Mouse (Mus musculus) embryonic stem cell, embryonic (primary cell): Measurements from ENCODE around the gene Plscr3.

Source experiments
- CTCF ChIA-PET, 4 experiments: fragments of 300-600 bp in 2 of 4; fragments of 350-600 bp in 2 of 4; sonication (Branson Sonifier 250); formaldehyde crosslinking; loops; one replicate each; lab custom pipeline; 2022; ENCODE audit warnings: inconsistent platforms in 2 of 4; lab: Charles Lee
- POLR2A ChIA-PET, 4 experiments: fragments of 300-600 bp in 2 of 4; fragments of 350-600 bp in 2 of 4; sonication (Branson Sonifier 250); formaldehyde crosslinking; loops; one replicate each; lab custom pipeline; 2022; ENCODE audit warnings: antibody characterized with exemption in 4 of 4, inconsistent platforms in 1 of 4; lab: Charles Lee

The Plscr3 gene

DNA sequence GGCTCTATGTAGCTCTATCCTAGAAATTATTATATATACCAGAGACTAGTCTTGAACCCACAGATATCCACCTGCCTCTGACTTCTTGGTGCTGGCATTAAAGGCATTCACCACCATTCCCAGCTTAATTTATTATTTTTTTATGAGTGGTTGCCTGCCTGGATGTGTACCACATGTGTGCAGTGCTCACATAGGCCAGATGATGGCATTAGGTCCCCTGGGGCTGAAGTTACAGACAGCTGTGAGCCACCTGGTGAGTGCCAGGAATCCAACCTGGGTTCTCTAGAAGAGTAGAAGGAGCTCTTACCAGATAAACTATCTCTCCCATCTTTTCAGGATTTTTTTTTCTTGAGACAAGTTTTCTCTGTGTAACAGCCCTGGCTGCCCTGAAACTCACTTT is 35.9 kb upstream of the Plscr3 start:
- POLR2A ChIA-PET, result interaction anchor here in 3 of 4 experiments (0.6 to 3.2 kb wide), 24 partner anchors 9 to 485 kb away, joined by 3 to 17 read pairs (median 4); partner anchors contain the start of genes Nlgn2 (in 2 of the 3), Tmem256 (in 2 of the 3), Fgf11 (in 1 of the 3) and Slc2a4 (in 1 of the 3)
- CTCF ChIA-PET, result interaction anchor here in 3 of 4 experiments (0.8 to 2.2 kb wide), 6 partner anchors 67 to 139 kb away, joined by 3 to 12 read pairs (median 4); partner anchors contain the start of gene Tmem95 (in 2 of the 3)

DNA sequence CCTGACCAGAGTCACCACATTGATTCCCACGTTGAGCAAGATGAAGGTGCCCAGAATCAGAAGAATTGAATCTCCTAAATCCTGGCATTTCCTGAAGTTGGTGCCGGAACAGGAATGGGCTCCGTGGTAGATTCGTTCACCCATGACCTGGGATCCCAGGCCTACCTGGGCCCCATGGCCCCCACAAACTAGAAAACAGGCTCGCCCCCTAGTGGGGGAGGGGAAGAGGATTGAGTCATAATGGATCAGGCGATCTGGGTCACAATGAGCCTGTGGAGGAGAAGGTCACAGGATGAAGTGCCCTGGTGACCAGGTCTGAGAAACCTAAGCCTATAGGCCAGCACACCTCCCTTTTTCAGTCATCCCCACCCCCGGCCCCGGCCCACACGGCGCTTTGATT is 31.0 kb upstream of the Plscr3 start, which contains the start of gene Gm39566:
Gene Gm39566 (minus strand): TSS at position 144 of the 400 bp plus-strand sequence.
- POLR2A ChIA-PET, result interaction anchor here in 2 of 4 experiments (0.7 to 5.4 kb wide), 16 partner anchors 8 to 56 kb away, joined by 3 to 54 read pairs (median 6); partner anchors contain the start of genes Nlgn2 (in 2 of the 2), Tmem102 (in 2 of the 2), Tmem256 (in 2 of the 2) and Fgf11 (in 1 of the 2)

GRCm38 (mm10) chr11:69816520-69816919 is 29.7 kb upstream of the Plscr3 start:
- CTCF ChIA-PET, result interaction anchor here in 3 of 4 experiments (0.6 to 2.0 kb wide), 10 partner anchors 10 to 251 kb away, joined by 3 to 11 read pairs (median 3); partner anchors contain the start of genes Tmem102 (in 2 of the 3) and Tmem256 (in 1 of the 3)
- POLR2A ChIA-PET, result interaction anchor here (0.7 to 5.4 kb wide), 38 partner anchors 8 to 405 kb away, joined by 3 to 54 read pairs (median 4); partner anchors contain the start of genes Nlgn2 (in 2 of the 4), Tmem102 (in 2 of the 4), Tmem256 (in 2 of the 4) and 2810408A11Rik (in 1 of the 4)

More for the DNA sequence above, 31.0 kb upstream of the Plscr3 start, which contains the start of gene Gm39566:
- CTCF ChIA-PET, result interaction anchor here in 2 of 4 experiments (0.8 to 1.9 kb wide), 5 partner anchors 10 to 96 kb away, joined by 3 to 8 read pairs (median 4); partner anchors contain the start of genes Tmem102 (in 1 of the 2) and Tmem95 (in 1 of the 2)

- ChIA-PET CTCF (no interaction called here), POLR2A (interaction anchor here in 2 of 4 experiments (1.5 to 5.4 kb wide), 3 partner anchors 13 to 34 kb away, joined by 3 to 54 read pairs (median 23); partner anchors contain the start of genes Tmem102 (in 2 of the 2) and Fgf11 (in 1 of the 2))
Observed at GRCm38 (mm10) chr11:69818365-69818764, 27.8 kb upstream of the Plscr3 start, which contains the start of gene Spem2. Gene Spem2, minus strand, starts transcription at chr11:69818465.

GRCm38 (mm10) chr11:69818871-69819270 is 27.3 kb upstream of the Plscr3 start:
- CTCF ChIA-PET, result interaction anchor here in 1 of 4 experiments (1.3 kb wide), 1 partner anchor 19 kb away, joined by 4 read pairs; the partner anchor contains the start of genes Nlgn2 and Tmem256
- POLR2A ChIA-PET, result interaction anchor here in 1 of 4 experiments (0.7 to 1.5 kb wide), 2 partner anchors 9 to 34 kb away, joined by 3 read pairs; no protein-coding TSS in a partner anchor

DNA sequence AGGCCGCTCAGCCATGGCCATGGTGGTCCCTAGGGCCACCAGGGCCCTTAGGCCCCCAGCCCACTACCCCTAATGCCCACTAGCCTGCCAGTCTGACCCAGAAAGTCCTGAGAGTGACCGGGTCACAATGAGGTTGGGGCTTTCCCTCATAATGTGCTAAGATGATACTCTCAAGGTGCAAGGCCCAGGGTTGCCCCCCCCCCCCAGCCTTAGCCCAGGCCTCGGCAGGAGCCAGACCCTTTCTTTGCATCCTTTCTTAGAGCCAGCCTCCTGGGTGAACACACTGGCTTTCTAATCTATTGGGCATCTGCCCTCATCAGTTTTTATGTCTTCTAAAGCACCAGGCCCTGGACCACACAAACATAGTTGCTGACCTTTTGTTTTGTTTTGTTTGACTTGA is 24.1 kb upstream of the Plscr3 start, which contains the start of gene Spem1:
Gene Spem1 (minus strand): TSS at position 101 of the 400 bp plus-strand sequence.
- CTCF ChIA-PET, result no interaction called here
- POLR2A ChIA-PET, result interaction anchor here in 2 of 4 experiments (0.5 to 1.3 kb wide), 4 partner anchors 12 to 195 kb away, joined by 3 to 5 read pairs (median 3); partner anchors contain the start of genes Dlg4 (in 1 of the 2), Nlgn2 (in 1 of the 2) and Tmem256 (in 1 of the 2)

DNA sequence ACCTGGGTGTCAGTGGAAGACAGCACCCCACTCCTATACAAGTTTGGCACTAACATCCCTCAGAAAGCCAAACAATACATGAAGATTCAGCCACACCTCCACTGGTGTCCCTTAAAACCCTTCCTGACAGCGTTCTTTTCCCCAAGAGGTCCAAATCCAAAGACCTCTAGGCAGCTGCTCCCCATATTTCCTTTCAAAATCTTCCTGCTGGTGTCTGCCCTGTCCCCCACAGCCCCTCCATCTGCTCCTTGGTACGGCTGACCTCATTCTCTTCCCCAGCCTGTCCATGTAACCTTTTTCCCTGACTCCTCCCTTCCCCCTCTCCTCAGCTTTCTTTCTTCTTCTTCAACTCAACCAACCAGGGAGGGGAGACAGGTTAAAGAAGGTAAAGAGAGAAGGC is 22.7 kb upstream of the Plscr3 start:
- ChIA-PET POLR2A (interaction anchor here in 2 of 4 experiments (0.6 to 1.2 kb wide), 3 partner anchors 8 to 18 kb away, joined by 3 read pairs; partner anchors contain the start of genes Gm39566 (in 1 of the 2) and Tmem102 (in 1 of the 2)), CTCF (interaction anchor here in 1 of 4 experiments (0.6 kb wide), 1 partner anchor 702 kb away, joined by 3 read pairs; no protein-coding TSS in a partner anchor)

DNA sequence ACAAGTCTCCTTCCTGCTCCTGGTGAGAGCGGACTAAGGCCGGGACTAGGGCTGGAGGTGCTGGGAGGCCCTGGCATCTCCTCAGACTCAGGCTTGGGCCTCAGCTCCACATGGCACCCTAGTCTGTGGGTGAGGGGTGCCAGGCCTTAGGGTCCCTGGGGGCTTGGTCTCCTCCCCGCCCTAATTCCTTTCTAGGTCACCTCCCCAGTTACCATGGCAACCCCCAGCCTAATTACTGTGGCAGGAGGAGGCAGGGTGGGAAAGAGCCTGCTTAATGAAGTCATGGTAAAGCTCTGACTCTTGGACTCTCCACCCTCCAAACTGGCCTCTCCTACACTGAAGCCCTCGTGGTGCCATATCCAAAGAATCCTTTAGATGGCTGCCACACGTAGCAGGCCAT is 17.3 kb upstream of the Plscr3 start:
- CTCF ChIA-PET, result interaction anchor here in 2 of 4 experiments (0.6 to 1.2 kb wide), 4 partner anchors 9 to 238 kb away, joined by 3 to 6 read pairs (median 4); partner anchors contain the start of genes Nlgn2 (in 1 of the 2) and Tmem256 (in 1 of the 2)

GRCm38 (mm10) chr11:69833554-69833953 is 12.6 kb upstream of the Plscr3 start:
- POLR2A ChIA-PET, result interaction anchor here (0.7 to 2.8 kb wide), 35 partner anchors 8 to 168 kb away, joined by 3 to 14 read pairs (median 4); partner anchors contain the start of genes Tmem102 (in 2 of the 4), 2810408A11Rik (in 1 of the 4), Cd68 (in 1 of the 4) and Eif5a (in 1 of the 4)
- CTCF ChIA-PET, result interaction anchor here in 1 of 4 experiments (1.1 kb wide), 1 partner anchor 28 kb away, joined by 3 read pairs; the partner anchor contains the start of gene Tmem102

More for the DNA sequence above, 17.3 kb upstream of the Plscr3 start:
- POLR2A ChIA-PET, result interaction anchor here in 3 of 4 experiments (0.7 to 2.0 kb wide), 20 partner anchors 9 to 92 kb away, joined by 3 to 14 read pairs (median 4); partner anchors contain the start of genes Tmem256 (in 3 of the 3), Nlgn2 (in 2 of the 3) and Tmem102 (in 2 of the 3)

- POLR2A ChIA-PET, result interaction anchor here in 3 of 4 experiments (0.7 to 2.8 kb wide), 32 partner anchors 8 to 168 kb away, joined by 3 to 14 read pairs (median 4); partner anchors contain the start of genes Tmem102 (in 2 of the 3), 2810408A11Rik (in 1 of the 3), Cd68 (in 1 of the 3) and Fgf11 (in 1 of the 3)
Observed at GRCm38 (mm10) chr11:69834001-69834549, 12.1 kb upstream of the Plscr3 start.

GRCm38 (mm10) chr11:69835326-69835965 is 10.7 kb upstream of the Plscr3 start:
- CTCF ChIA-PET, result no interaction called here
- POLR2A ChIA-PET, result interaction anchor here in 2 of 4 experiments (1.2 to 3.5 kb wide), 5 partner anchors 10 to 72 kb away, joined by 3 to 83 read pairs (median 7); partner anchors contain the start of genes Fgf11 (in 1 of the 2) and Tmem95 (in 1 of the 2)

More at GRCm38 (mm10) chr11:69834001-69834549, 12.1 kb upstream of the Plscr3 start:
- CTCF ChIA-PET, result interaction anchor here in 1 of 4 experiments (1.1 kb wide), 1 partner anchor 28 kb away, joined by 3 read pairs; the partner anchor contains the start of gene Tmem102

DNA sequence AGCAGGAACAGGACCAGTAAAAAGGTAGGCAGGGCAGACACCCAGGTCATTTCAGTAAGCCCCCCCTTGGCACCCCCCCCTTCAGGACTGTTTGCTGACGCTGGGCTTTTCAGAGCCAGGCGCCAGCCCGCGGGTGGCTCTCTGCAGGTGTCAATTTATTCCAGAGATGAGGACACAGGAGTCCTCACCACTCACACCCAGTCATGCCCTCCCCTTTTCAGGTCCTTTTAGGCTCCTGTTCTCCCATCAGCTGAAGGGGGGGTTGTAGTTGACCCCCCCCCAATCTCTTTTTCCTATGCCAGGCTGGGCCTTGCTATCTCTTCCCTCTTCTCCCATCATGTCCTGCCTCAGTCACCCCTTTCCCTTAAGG is 10.2 kb upstream of the Plscr3 start:
- CTCF ChIA-PET, result no interaction called here
- POLR2A ChIA-PET, result interaction anchor here in 2 of 4 experiments (1.3 to 4.2 kb wide), 7 partner anchors 35 to 98 kb away, joined by 3 to 83 read pairs (median 25); partner anchors contain the start of genes Fgf11 (in 2 of the 2), Polr2a (in 1 of the 2) and Tmem95 (in 1 of the 2)

- CTCF ChIA-PET, result interaction anchor here (0.5 to 1.9 kb wide), 19 partner anchors 8 to 695 kb away, joined by 3 to 16 read pairs (median 4); partner anchors contain the start of genes 2810408A11Rik (in 1 of the 4), Fxr2 (in 1 of the 4), Neurl4 (in 1 of the 4) and Tmem95 (in 1 of the 4)
Observed at GRCm38 (mm10) chr11:69836703-69837576, 9.2 kb upstream of the Plscr3 start.

GRCm38 (mm10) chr11:69837604-69837951 is 8.6 kb upstream of the Plscr3 start, which contains the start of gene Nlgn2:
Gene Nlgn2, minus strand, starts transcription at chr11:69837784.
- ChIA-PET POLR2A (interaction anchor here (0.6 to 4.2 kb wide), 123 partner anchors 9 to 809 kb away, joined by 3 to 83 read pairs (median 5); partner anchors contain the start of genes Eif5a (in 3 of the 4), Tmem102 (in 3 of the 4), Tnk1 (in 3 of the 4) and 2810408A11Rik (in 2 of the 4)), CTCF (interaction anchor here in 2 of 4 experiments (0.6 to 1.9 kb wide), 24 partner anchors 9 to 809 kb away, joined by 3 to 16 read pairs (median 4); partner anchors contain the start of genes 2810408A11Rik (in 1 of the 2), Fxr2 (in 1 of the 2), Neurl4 (in 1 of the 2) and Rnf167 (in 1 of the 2))

More at GRCm38 (mm10) chr11:69836703-69837576, 9.2 kb upstream of the Plscr3 start:
- POLR2A ChIA-PET, result interaction anchor here (0.6 to 4.2 kb wide), 73 partner anchors 8 to 778 kb away, joined by 3 to 83 read pairs (median 6); partner anchors contain the start of genes Tmem102 (in 3 of the 4), 2810408A11Rik (in 2 of the 4), Eif5a (in 2 of the 4) and Fgf11 (in 2 of the 4)
